Mouse (Mus musculus): ENCODE results near the gene Tyw5. TPM values are rescaled to one million over a fixed set of nuclear protein-coding genes. Genes with fewer than 3 reads are reported as not detected.

Gene Tyw5
- polyA plus RNA-seq (2015; fragmentation: Nextera tagmentation; extraction: Ambion mirVana): 30.9 and 31.2 TPM in 2 replicates

- H3K36me3 ChIP-seq (ENCODE audit: control insufficient read depth, insufficient read depth, low read length): no peaks in the 10 kb centered on the region
- no peaks in the 10 kb centered on the region for H3K9me3 ChIP-seq (replicated peaks; ENCODE audit: control insufficient read depth, low read length, poor library complexity, severe bottlenecking)
- no peaks in the 10 kb centered on the region for H3K27me3 ChIP-seq (ENCODE audit: control insufficient read depth, insufficient read depth, low read depth, low read length)
- peak within 1 kb of the TSS; percentile 93 for H3K9ac ChIP-seq (ENCODE audit: low read depth, low read length)
- H3K27ac ChIP-seq (ENCODE audit: low read length): peak within 1 kb of the TSS; percentile 96
- peaks cover 34% of the 10 kb centered on the region for H3K4me1 ChIP-seq (ENCODE audit: control insufficient read depth, insufficient read depth, low read length)
- ATAC-seq: peak; percentile 94
- H3K4me2 ChIP-seq (ENCODE audit: low read length): peak within 1 kb of the TSS; percentile 95
- under 1% methylated on average over 72 of the region's 72 CpGs for WGBS
- H3K4me3 ChIP-seq (ENCODE audit: low read depth, low read length): peak within 1 kb of the TSS; percentile 93
Observed at GRCm38 (mm10) chr1:57406187-57407151, at the start of gene Tyw5, which contains the start of gene Maip1. TSS of gene Tyw5 (minus strand) at chr1:57407101. TSS of gene Maip1 (plus strand) at chr1:57406328.

GRCm38 (mm10) chr1:57450241-57450640, 43.3 kb upstream of the Tyw5 start:
- Histone ChIP-seq H3K4me1 (ENCODE audit: control insufficient read depth, insufficient read depth, low read length) (0 out of 2 replicates have a peak, but pooled peaks cover 2% of the 10 kb centered on the region), H3K36me3 (ENCODE audit: control insufficient read depth, insufficient read depth, low read length) (no peaks in the 10 kb centered on the region), H3K27ac (ENCODE audit: low read length) (no peak overlapping the region), H3K9ac (ENCODE audit: low read depth, low read length) (no peak overlapping the region), H3K4me2 (ENCODE audit: low read length) (no peak overlapping the region), H3K4me3 (ENCODE audit: low read depth, low read length) (no peak overlapping the region), H3K27me3 (ENCODE audit: control insufficient read depth, insufficient read depth, low read depth, low read length) (no peaks in the 10 kb centered on the region), H3K9me3 (replicated peaks; ENCODE audit: control insufficient read depth, low read length, poor library complexity, severe bottlenecking) (no peaks in the 10 kb centered on the region)
- 100% methylated on average over 1 of the region's 1 CpGs for WGBS
- no peak for ATAC-seq

- no peak for ATAC-seq
- Histone ChIP-seq H3K4me3 (ENCODE audit: low read depth, low read length) (no peak overlapping the region), H3K4me1 (ENCODE audit: control insufficient read depth, insufficient read depth, low read length) (0 out of 2 replicates have a peak, but pooled peaks cover 2% of the 10 kb centered on the region), H3K9ac (ENCODE audit: low read depth, low read length) (no peak overlapping the region), H3K36me3 (ENCODE audit: control insufficient read depth, insufficient read depth, low read length) (no peaks in the 10 kb centered on the region), H3K9me3 (replicated peaks; ENCODE audit: control insufficient read depth, low read length, poor library complexity, severe bottlenecking) (no peaks in the 10 kb centered on the region; the same call in 1 of the 2 replicates), H3K4me2 (ENCODE audit: low read length) (no peak overlapping the region), H3K27ac (ENCODE audit: low read length) (no peak overlapping the region), H3K27me3 (ENCODE audit: control insufficient read depth, insufficient read depth, low read depth, low read length) (no peaks in the 10 kb centered on the region)
- WGBS: 35% methylated on average over 10 of the region's 10 CpGs
Observed at GRCm38 (mm10) chr1:57445679-57446078, 38.8 kb upstream of the Tyw5 start.

- H3K4me3 ChIP-seq (ENCODE audit: low read depth, low read length): no peak overlapping the region
- H3K36me3 ChIP-seq (ENCODE audit: control insufficient read depth, insufficient read depth, low read length): no peaks in the 10 kb centered on the region
- WGBS: 61% methylated on average over 4 of the region's 4 CpGs
- no peak overlapping the region for H3K9ac ChIP-seq (ENCODE audit: low read depth, low read length)
- peaks cover 15% of the 10 kb centered on the region for H3K4me1 ChIP-seq (ENCODE audit: control insufficient read depth, insufficient read depth, low read length)
- H3K4me2 ChIP-seq (ENCODE audit: low read length): no peak overlapping the region
- H3K27ac ChIP-seq (ENCODE audit: low read length): no peak overlapping the region
- ATAC-seq: no peak
- no peaks in the 10 kb centered on the region; the same call in 1 of the 2 replicates for H3K9me3 ChIP-seq (replicated peaks; ENCODE audit: control insufficient read depth, low read length, poor library complexity, severe bottlenecking)
- H3K27me3 ChIP-seq (ENCODE audit: control insufficient read depth, insufficient read depth, low read depth, low read length): no peaks in the 10 kb centered on the region
Observed at GRCm38 (mm10) chr1:57440771-57441170, 33.9 kb upstream of the Tyw5 start.

DNA sequence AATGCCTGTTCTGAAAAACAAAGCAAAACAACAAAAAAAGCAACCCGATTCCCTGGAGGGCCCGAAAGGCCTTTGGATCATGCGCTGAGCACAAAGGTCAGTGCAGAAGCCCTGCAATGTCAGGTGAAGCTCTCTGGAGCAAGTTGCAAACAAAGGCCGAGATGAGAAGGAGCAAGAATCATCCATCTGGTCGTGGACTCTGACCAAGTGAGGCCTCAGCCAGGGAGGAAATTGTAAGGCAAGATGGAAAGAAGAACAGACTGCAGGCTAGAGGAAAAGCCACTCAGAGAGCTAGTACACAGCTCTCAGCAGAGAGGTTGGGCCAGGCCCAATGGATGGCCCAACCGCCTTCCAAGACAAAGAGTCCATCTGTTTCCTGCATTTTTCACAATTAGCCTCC, 32.1 kb upstream of the Tyw5 start:
- WGBS: 85% methylated on average over 6 of the region's 6 CpGs

DNA sequence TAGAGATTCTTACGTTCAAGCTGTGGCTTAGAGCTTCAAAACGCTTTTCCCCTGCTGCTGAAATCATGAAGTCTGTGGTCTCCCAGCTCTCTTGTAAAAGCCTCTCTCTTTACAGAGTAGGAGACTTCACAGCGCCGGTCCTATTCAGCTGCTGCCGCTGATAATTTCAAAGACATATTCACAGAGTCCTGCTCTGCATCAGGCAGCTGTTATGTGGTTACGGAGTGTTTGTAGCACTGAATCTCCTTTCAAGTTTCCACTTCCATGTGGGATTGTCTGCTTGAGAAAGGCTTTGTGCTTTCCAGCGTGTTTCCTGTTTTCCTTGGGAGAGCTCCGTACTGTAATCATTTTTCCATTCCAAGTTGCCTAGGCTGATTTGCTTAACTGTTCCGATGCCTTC, 30.1 kb upstream of the Tyw5 start:
- Histone ChIP-seq H3K27me3 (ENCODE audit: control insufficient read depth, insufficient read depth, low read depth, low read length) (no peaks in the 10 kb centered on the region), H3K27ac (ENCODE audit: low read length) (peak overlapping the region; percentile 50), H3K9ac (ENCODE audit: low read depth, low read length) (peak overlapping the region; percentile 51; the same call in 1 of the 2 replicates), H3K4me3 (ENCODE audit: low read depth, low read length) (peak overlapping the region; percentile 21), H3K4me2 (ENCODE audit: low read length) (peak overlapping the region; percentile 53), H3K36me3 (ENCODE audit: control insufficient read depth, insufficient read depth, low read length) (no peaks in the 10 kb centered on the region), H3K9me3 (replicated peaks; ENCODE audit: control insufficient read depth, low read length, poor library complexity, severe bottlenecking) (no peaks in the 10 kb centered on the region), H3K4me1 (ENCODE audit: control insufficient read depth, insufficient read depth, low read length) (peaks cover 13% of the 10 kb centered on the region)
- 15% methylated on average over 9 of the region's 9 CpGs for WGBS
- peak; percentile 77 for ATAC-seq

More for the DNA sequence above, 32.1 kb upstream of the Tyw5 start:
- no peak for ATAC-seq
- Histone ChIP-seq H3K36me3 (ENCODE audit: control insufficient read depth, insufficient read depth, low read length) (no peaks in the 10 kb centered on the region), H3K4me2 (ENCODE audit: low read length) (no peak overlapping the region), H3K27ac (ENCODE audit: low read length) (no peak overlapping the region), H3K4me3 (ENCODE audit: low read depth, low read length) (no peak overlapping the region), H3K9me3 (replicated peaks; ENCODE audit: control insufficient read depth, low read length, poor library complexity, severe bottlenecking) (no peaks in the 10 kb centered on the region; the same call in 1 of the 2 replicates), H3K27me3 (ENCODE audit: control insufficient read depth, insufficient read depth, low read depth, low read length) (no peaks in the 10 kb centered on the region), H3K9ac (ENCODE audit: low read depth, low read length) (no peak overlapping the region), H3K4me1 (ENCODE audit: control insufficient read depth, insufficient read depth, low read length) (peaks cover 13% of the 10 kb centered on the region)

- H3K27ac ChIP-seq (ENCODE audit: low read length): peak overlapping the region; percentile 50; the same call in 1 of the 2 replicates
- H3K4me2 ChIP-seq (ENCODE audit: low read length): peak overlapping the region; percentile 53
- ATAC-seq: no peak
- peaks cover 13% of the 10 kb centered on the region for H3K4me1 ChIP-seq (ENCODE audit: control insufficient read depth, insufficient read depth, low read length)
- H3K27me3 ChIP-seq (ENCODE audit: control insufficient read depth, insufficient read depth, low read depth, low read length): no peaks in the 10 kb centered on the region
- H3K9ac ChIP-seq (ENCODE audit: low read depth, low read length): no peak overlapping the region
- H3K9me3 ChIP-seq (replicated peaks; ENCODE audit: control insufficient read depth, low read length, poor library complexity, severe bottlenecking): no peaks in the 10 kb centered on the region
- 52% methylated on average over 9 of the region's 9 CpGs for WGBS
- no peaks in the 10 kb centered on the region for H3K36me3 ChIP-seq (ENCODE audit: control insufficient read depth, insufficient read depth, low read length)
- peak overlapping the region; percentile 21; the same call in 1 of the 2 replicates for H3K4me3 ChIP-seq (ENCODE audit: low read depth, low read length)
Observed at GRCm38 (mm10) chr1:57436408-57436807, 29.5 kb upstream of the Tyw5 start.

DNA sequence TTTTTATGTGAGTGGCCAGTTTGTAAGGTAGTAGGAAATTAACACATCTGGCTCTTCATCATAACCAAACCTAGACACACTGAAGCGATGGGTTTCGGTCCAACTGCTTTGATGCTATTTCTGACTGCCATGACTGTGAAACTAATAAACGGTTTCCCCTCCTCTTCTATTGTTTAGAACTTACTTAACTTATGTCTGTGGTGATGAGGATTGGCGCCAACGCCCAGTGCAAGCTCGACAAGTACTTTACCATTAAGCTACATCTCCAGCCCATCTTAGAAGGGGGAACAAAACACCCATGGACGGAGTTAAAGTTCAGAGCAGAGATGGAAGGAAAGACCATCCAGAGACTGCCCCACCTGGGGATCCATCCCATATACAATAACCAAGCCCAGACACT, 26.2 kb upstream of the Tyw5 start:
- no peaks in the 10 kb centered on the region for H3K36me3 ChIP-seq (ENCODE audit: control insufficient read depth, insufficient read depth, low read length)
- H3K27me3 ChIP-seq (ENCODE audit: control insufficient read depth, insufficient read depth, low read depth, low read length): no peaks in the 10 kb centered on the region
- H3K27ac ChIP-seq (ENCODE audit: low read length): no peak overlapping the region
- H3K4me2 ChIP-seq (ENCODE audit: low read length): no peak overlapping the region
- no peak for ATAC-seq
- H3K9me3 ChIP-seq (replicated peaks; ENCODE audit: control insufficient read depth, low read length, poor library complexity, severe bottlenecking): no peaks in the 10 kb centered on the region
- 92% methylated on average over 7 of the region's 7 CpGs for WGBS
- H3K4me1 ChIP-seq (ENCODE audit: control insufficient read depth, insufficient read depth, low read length): peaks cover 26% of the 10 kb centered on the region
- no peak overlapping the region for H3K4me3 ChIP-seq (ENCODE audit: low read depth, low read length)
- no peak overlapping the region for H3K9ac ChIP-seq (ENCODE audit: low read depth, low read length)

Data from midbrain, embryonic 16.5 days (tissue).